Mouse (Mus musculus): ENCODE results near the gene Nipal4. TPM values are rescaled to one million over a fixed set of nuclear protein-coding genes. Genes with fewer than 3 reads are reported as not detected.

The Nipal4 gene
- polyA plus RNA-seq, 1 experiment = 0.02 TPM

DNA sequence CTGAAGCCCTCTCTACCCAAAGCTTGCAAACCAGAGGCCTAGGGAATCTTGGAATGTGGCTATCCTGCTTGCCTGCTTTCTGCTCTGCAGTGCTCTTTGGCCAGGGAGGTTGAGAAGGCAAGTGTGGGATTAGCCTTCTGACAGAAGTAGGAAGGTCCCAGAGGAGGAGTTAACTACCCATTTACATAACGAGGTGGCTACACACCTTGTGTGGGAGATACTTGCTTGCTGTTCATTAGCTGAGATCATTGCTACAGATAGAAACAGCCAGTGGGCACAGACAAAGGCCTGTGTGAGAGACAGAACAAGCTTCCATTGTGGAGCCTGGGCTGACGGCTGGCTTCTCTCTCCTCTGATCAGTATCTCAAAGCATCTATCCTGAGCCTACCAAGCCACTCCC is 43.6 kb upstream of the Nipal4 start:
- TF ChIP-seq CEBPB (IDR thresholded peaks at IDR 0.05; ENCODE audit: insufficient read depth, poor library complexity, severe bottlenecking) (no peak), POLR2AphosphoS2 (IDR thresholded peaks at IDR 0.05; ENCODE audit: insufficient read length, low read depth) (no peak), MAX (IDR thresholded peaks at IDR 0.05; ENCODE audit: low read depth) (no peak), TCF3 (IDR thresholded peaks at IDR 0.05; ENCODE audit: insufficient read length, low read depth) (no peak), SRF (IDR thresholded peaks at IDR 0.05; ENCODE audit: control insufficient read depth, insufficient read length, low read depth) (no peak), POLR2A (IDR thresholded peaks at IDR 0.05; ENCODE audit: insufficient read length, low read depth) (no peak)
- H3ac ChIP-seq (ENCODE audit: control insufficient read depth, insufficient read length) = no peak overlapping the region
- no peak overlapping the region for H3K4me3 ChIP-seq
- H3K36me3 ChIP-seq (ENCODE audit: control insufficient read depth, insufficient read depth) = no peaks in the 10 kb centered on the region
- no peaks in the 10 kb centered on the region for H3K79me2 ChIP-seq (ENCODE audit: control insufficient read depth, insufficient read depth)
- no peaks in the 10 kb centered on the region for H3K27me3 ChIP-seq (ENCODE audit: control insufficient read depth, insufficient read depth, insufficient read length)
- no peak overlapping the region for H3K4me2 ChIP-seq (ENCODE audit: low read depth)

GRCm38 (mm10) chr11:46205639-46206409 is 39.5 kb upstream of the Nipal4 start:
- no peaks in the 10 kb centered on the region for H3K79me2 ChIP-seq (ENCODE audit: control insufficient read depth, insufficient read depth)
- H3K4me3 ChIP-seq = no peak overlapping the region
- H3K27me3 ChIP-seq (ENCODE audit: control insufficient read depth, insufficient read depth, insufficient read length) = no peaks in the 10 kb centered on the region
- no peaks in the 10 kb centered on the region for H3K36me3 ChIP-seq (ENCODE audit: control insufficient read depth, insufficient read depth)
- TF ChIP-seq SRF (IDR thresholded peaks at IDR 0.05; ENCODE audit: control insufficient read depth, insufficient read length, low read depth) (no peak), MAX (IDR thresholded peaks at IDR 0.05; ENCODE audit: low read depth) (no peak), MYOD1 (IDR thresholded peaks at IDR 0.05; ENCODE audit: control insufficient read depth in 1 of 3, insufficient read length in 2 of 3, low read depth in 2 of 3) (no peak), E2F4 (IDR thresholded peaks at IDR 0.05; ENCODE audit: insufficient read depth) (no peak), TCF12 (IDR thresholded peaks at IDR 0.05; ENCODE audit: insufficient read depth, poor library complexity, severe bottlenecking) (no peak), TCF3 (IDR thresholded peaks at IDR 0.05; ENCODE audit: insufficient read length, low read depth) (no peak), USF1 (IDR thresholded peaks at IDR 0.05; ENCODE audit: low read depth) (no peak), CEBPB (IDR thresholded peaks at IDR 0.05; ENCODE audit: insufficient read depth, poor library complexity, severe bottlenecking) (no peak)
- H3ac ChIP-seq (ENCODE audit: control insufficient read depth, insufficient read length) = no peak overlapping the region
- no peak overlapping the region for H3K4me2 ChIP-seq (ENCODE audit: low read depth)

DNA sequence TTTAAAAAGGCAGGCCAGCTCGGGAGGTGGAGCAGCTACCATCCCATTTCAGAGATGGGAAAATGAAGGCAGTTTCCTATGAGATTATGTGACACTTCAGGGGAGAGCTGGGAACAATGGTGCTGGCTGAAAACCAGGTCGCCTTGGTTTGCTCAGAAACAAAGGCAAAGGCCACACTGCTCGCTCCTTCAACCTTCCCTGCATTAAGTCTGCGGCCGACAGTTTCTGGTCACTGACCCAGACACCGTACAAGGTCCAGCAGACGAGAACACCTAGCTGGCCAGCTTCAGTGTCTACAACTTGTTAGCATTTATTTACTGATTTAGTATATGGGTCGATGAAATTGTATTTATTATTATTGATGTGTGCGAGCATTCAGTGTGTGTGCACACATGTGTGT is 38.5 kb upstream of the Nipal4 start:
- H3K4me2 ChIP-seq (ENCODE audit: low read depth) = no peak overlapping the region
- TF ChIP-seq USF1 (IDR thresholded peaks at IDR 0.05; ENCODE audit: low read depth) (no peak), MAX (IDR thresholded peaks at IDR 0.05; ENCODE audit: low read depth) (no peak), POLR2AphosphoS2 (IDR thresholded peaks at IDR 0.05; ENCODE audit: insufficient read length, low read depth) (no peak), REST (IDR thresholded peaks at IDR 0.05; ENCODE audit: insufficient read depth, insufficient read length) (no peak), TCF3 (IDR thresholded peaks at IDR 0.05; ENCODE audit: insufficient read length, low read depth) (no peak), CEBPB (IDR thresholded peaks at IDR 0.05; ENCODE audit: insufficient read depth, poor library complexity, severe bottlenecking) (no peak), POLR2A (IDR thresholded peaks at IDR 0.05; ENCODE audit: insufficient read length, low read depth) (no peak), SRF (IDR thresholded peaks at IDR 0.05; ENCODE audit: control insufficient read depth, insufficient read length, low read depth) (no peak), MYOD1 (IDR thresholded peaks at IDR 0.05; ENCODE audit: control insufficient read depth in 1 of 3, insufficient read length in 2 of 3, low read depth in 2 of 3) (no peak), MYOG (IDR thresholded peaks at IDR 0.05; ENCODE audit: control insufficient read depth in 1 of 3, insufficient read depth in 1 of 3, insufficient read length in 2 of 3, low read depth in 2 of 3) (no peak), E2F4 (IDR thresholded peaks at IDR 0.05; ENCODE audit: insufficient read depth) (no peak), TCF12 (IDR thresholded peaks at IDR 0.05; ENCODE audit: insufficient read depth, poor library complexity, severe bottlenecking) (no peak)
- no peaks in the 10 kb centered on the region for H3K79me2 ChIP-seq (ENCODE audit: control insufficient read depth, insufficient read depth)
- no peaks in the 10 kb centered on the region for H3K27me3 ChIP-seq (ENCODE audit: control insufficient read depth, insufficient read depth, insufficient read length)
- no peak overlapping the region for H3K4me3 ChIP-seq
- no peak overlapping the region for H3ac ChIP-seq (ENCODE audit: control insufficient read depth, insufficient read length)
- no peaks in the 10 kb centered on the region for H3K36me3 ChIP-seq (ENCODE audit: control insufficient read depth, insufficient read depth)

- H3K79me2 ChIP-seq (ENCODE audit: control insufficient read depth, insufficient read depth) = no peaks in the 10 kb centered on the region
- no peak overlapping the region for H3ac ChIP-seq (ENCODE audit: control insufficient read depth, insufficient read length)
- TF ChIP-seq MYOG (IDR thresholded peaks at IDR 0.05; ENCODE audit: control insufficient read depth in 1 of 3, insufficient read depth in 1 of 3, insufficient read length in 2 of 3, low read depth in 2 of 3) = no peak
- no peak for TF ChIP-seq CEBPB (IDR thresholded peaks at IDR 0.05; ENCODE audit: insufficient read depth, poor library complexity, severe bottlenecking)
- TF ChIP-seq SRF (IDR thresholded peaks at IDR 0.05; ENCODE audit: control insufficient read depth, insufficient read length, low read depth) = no peak
- no peak for TF ChIP-seq REST (IDR thresholded peaks at IDR 0.05; ENCODE audit: insufficient read depth, insufficient read length)
- TF ChIP-seq TCF12 (IDR thresholded peaks at IDR 0.05; ENCODE audit: insufficient read depth, poor library complexity, severe bottlenecking) = no peak
- H3K4me2 ChIP-seq (ENCODE audit: low read depth) = no peak overlapping the region
- H3K27me3 ChIP-seq (ENCODE audit: control insufficient read depth, insufficient read depth, insufficient read length) = no peaks in the 10 kb centered on the region
- H3K4me3 ChIP-seq = no peak overlapping the region
- no peaks in the 10 kb centered on the region for H3K36me3 ChIP-seq (ENCODE audit: control insufficient read depth, insufficient read depth)
These were observed 36.2 kb upstream of the Nipal4 start for GRCm38 (mm10) chr11:46202547-46202887.

All from myocyte (in vitro differentiated cells).